8 mouse cellular contexts compared by ENCODE assay signal in the genomic region with DNA sequence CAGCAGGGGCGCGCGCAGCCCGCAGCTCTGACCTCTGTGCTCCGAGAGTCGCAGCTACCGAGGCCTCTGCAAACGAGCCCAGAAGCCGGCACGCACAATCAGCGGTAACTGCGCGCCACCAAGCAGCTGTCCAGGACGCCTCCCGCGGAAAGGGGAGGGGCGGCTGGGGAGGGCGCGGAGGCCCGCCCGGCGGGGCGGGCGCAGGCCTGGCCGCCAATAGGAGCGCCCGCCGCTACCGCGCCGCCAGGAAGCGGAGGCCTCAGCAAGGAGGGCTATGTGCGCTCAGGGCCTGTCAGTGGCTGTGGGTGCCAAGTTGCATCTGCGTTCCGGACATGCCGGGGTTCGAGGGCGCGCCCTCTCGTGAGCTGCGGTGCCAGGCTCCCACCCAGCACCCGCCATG.
DNase-seq lines count a peak whose midpoint lies in the region; ATAC-seq lines count a peak whose summit lies in the region.
"Not testable (repeated sequence)": the region's sequence is repeated elsewhere in the genome, so short reads cannot be mapped to it uniquely, and the experiment has no call there.

No protein-coding gene starts in this region.

- not testable (repeated sequence) for H3K4me1 ChIP-seq in embryonic facial prominence, embryonic 11.5 days (ENCODE audit: control insufficient read depth, insufficient read depth, low read length); hindbrain, embryonic 15.5 days (replicated peaks); lung, embryonic 16.5 days (replicated peaks; ENCODE audit: control insufficient read depth, insufficient read depth, low read length); neural tube, embryonic 15.5 days

- H3K27me3 ChIP-seq in embryonic facial prominence, embryonic 11.5 days (ENCODE audit: control insufficient read depth, insufficient read depth, low read length); hindbrain, embryonic 15.5 days; lung, embryonic 16.5 days (ENCODE audit: control insufficient read depth, insufficient read depth, low read depth, low read length); neural tube, embryonic 15.5 days (replicated peaks): not testable (repeated sequence)

- 3% methylated on average over 22 of the region's 42 CpGs for WGBS in embryonic facial prominence, embryonic 11.5 days
- WGBS in hindbrain, embryonic 15.5 days: under 1% methylated on average over 42 of the region's 42 CpGs
- WGBS in lung, embryonic 16.5 days: under 1% methylated on average over 29 of the region's 42 CpGs
- WGBS in neural tube, embryonic 15.5 days: 1% methylated on average over 32 of the region's 42 CpGs

- peak; percentile 72 for DNase-seq in embryonic facial prominence, embryonic 11.5 days (ENCODE audit: low spot score)
- DNase-seq in heart, adult 18-20 months: peak; percentile 16 to 33
- peak; percentile 1 for DNase-seq in left cerebral cortex, adult 18-20 months (ENCODE audit: low spot score in 2 of 2)
- peak; percentile 3 for DNase-seq in thymus, postnatal 14 days

- H3K36me3 ChIP-seq in embryonic facial prominence, embryonic 11.5 days (replicated peaks; ENCODE audit: control insufficient read depth, insufficient read depth, low read depth, low read length); hindbrain, embryonic 15.5 days; lung, embryonic 16.5 days (ENCODE audit: control insufficient read depth, insufficient read depth, low read length); neural tube, embryonic 15.5 days: not testable (repeated sequence)

- peak; percentile 78 for ATAC-seq in activated CD4-positive, CD25-positive, alpha-beta regulatory T cell, adult 4 months
- ATAC-seq in embryonic facial prominence, embryonic 11.5 days (replicated peaks; ENCODE audit: insufficient number of reproducible peaks, low FRiP score, low TSS enrichment, low read depth): peak; percentile 82
- ATAC-seq in hindbrain, embryonic 15.5 days (ENCODE audit: low FRiP score, low read depth): peak; percentile 94
- peak; percentile 94 for ATAC-seq in lung, embryonic 16.5 days (ENCODE audit: low read depth)
- ATAC-seq in neural tube, embryonic 15.5 days (ENCODE audit: low FRiP score): peak; percentile 94

- not testable (repeated sequence) for H3K27ac ChIP-seq in embryonic facial prominence, embryonic 11.5 days (replicated peaks; ENCODE audit: low read depth, low read length); hindbrain, embryonic 15.5 days (replicated peaks); lung, embryonic 16.5 days (ENCODE audit: low read length); neural tube, embryonic 15.5 days (replicated peaks)

- not testable (repeated sequence) for H3K9me3 ChIP-seq in embryonic facial prominence, embryonic 11.5 days (replicated peaks; ENCODE audit: control insufficient read depth, low read length); hindbrain, embryonic 15.5 days; lung, embryonic 16.5 days (ENCODE audit: control insufficient read depth, low read length); neural tube, embryonic 15.5 days (replicated peaks)

- peak overlapping the region; percentile 25 for H3K4me2 ChIP-seq in embryonic facial prominence, embryonic 11.5 days (ENCODE audit: low read depth, low read length)
- H3K4me2 ChIP-seq in hindbrain, embryonic 15.5 days: peak overlapping the region; percentile 52
- H3K4me2 ChIP-seq in lung, embryonic 16.5 days (ENCODE audit: low read depth, low read length): peak overlapping the region; percentile 48
- H3K4me2 ChIP-seq in neural tube, embryonic 15.5 days: peak overlapping the region; percentile 51

- peak overlapping the region; percentile 65 for H3K9ac ChIP-seq in embryonic facial prominence, embryonic 11.5 days (replicated peaks; ENCODE audit: low read length)
- H3K9ac ChIP-seq in hindbrain, embryonic 15.5 days: peak overlapping the region; percentile 44
- peak overlapping the region; percentile 54 for H3K9ac ChIP-seq in lung, embryonic 16.5 days (ENCODE audit: low read length)
- H3K9ac ChIP-seq in neural tube, embryonic 15.5 days (replicated peaks): peak overlapping the region; percentile 40; the same call in 1 of the 2 replicates

- H3K4me3 ChIP-seq in embryonic facial prominence, embryonic 11.5 days (ENCODE audit: low read depth, low read length): peak overlapping the region; percentile 41
- peak overlapping the region; percentile 48 for H3K4me3 ChIP-seq in hindbrain, embryonic 15.5 days
- H3K4me3 ChIP-seq in lung, embryonic 16.5 days (ENCODE audit: low read length): peak overlapping the region; percentile 47
- peak overlapping the region; percentile 44 for H3K4me3 ChIP-seq in neural tube, embryonic 15.5 days (replicated peaks)

Comparison
In these comparisons a context has a peak if more than half of its experiments do, and no peak if none do; other contexts are left out.
1. DNase-seq: peak in every context shown above with its lines; median percentile 72 in embryonic facial prominence, embryonic 11.5 days; 24 in heart, adult 18-20 months; 3 in thymus, postnatal 14 days; 1 in left cerebral cortex, adult 18-20 months.